Mouse (Mus musculus) gastrocnemius, postnatal 10 days (tissue): ENCODE results near the gene Trit1. TPM values are rescaled to one million over a fixed set of nuclear protein-coding genes. Genes with fewer than 3 reads are reported as not detected.
"Not testable (repeated sequence)": the region's sequence is repeated elsewhere in the genome, so short reads cannot be mapped to it uniquely, and the experiment has no call there.

Source experiments
- DNase-seq: peaks from one replicate; pipeline ENCODE4 v3.0.0; 2021; ENCODE audit warnings: mixed read lengths
- total RNA-seq, 2 experiments: library from RNA; stranded (reverse); gene quantifications; 2 replicates each; pipeline ENCODE4 v1.2.3; 2021

The Trit1 gene
- total RNA-seq, 2 experiments from 2014 or later = 9.1 to 11.0 TPM

GRCm38 (mm10) chr4:122996618-122997381 is 19.6 kb upstream of the Trit1 start:
- peak; percentile 41 for DNase-seq

DNA sequence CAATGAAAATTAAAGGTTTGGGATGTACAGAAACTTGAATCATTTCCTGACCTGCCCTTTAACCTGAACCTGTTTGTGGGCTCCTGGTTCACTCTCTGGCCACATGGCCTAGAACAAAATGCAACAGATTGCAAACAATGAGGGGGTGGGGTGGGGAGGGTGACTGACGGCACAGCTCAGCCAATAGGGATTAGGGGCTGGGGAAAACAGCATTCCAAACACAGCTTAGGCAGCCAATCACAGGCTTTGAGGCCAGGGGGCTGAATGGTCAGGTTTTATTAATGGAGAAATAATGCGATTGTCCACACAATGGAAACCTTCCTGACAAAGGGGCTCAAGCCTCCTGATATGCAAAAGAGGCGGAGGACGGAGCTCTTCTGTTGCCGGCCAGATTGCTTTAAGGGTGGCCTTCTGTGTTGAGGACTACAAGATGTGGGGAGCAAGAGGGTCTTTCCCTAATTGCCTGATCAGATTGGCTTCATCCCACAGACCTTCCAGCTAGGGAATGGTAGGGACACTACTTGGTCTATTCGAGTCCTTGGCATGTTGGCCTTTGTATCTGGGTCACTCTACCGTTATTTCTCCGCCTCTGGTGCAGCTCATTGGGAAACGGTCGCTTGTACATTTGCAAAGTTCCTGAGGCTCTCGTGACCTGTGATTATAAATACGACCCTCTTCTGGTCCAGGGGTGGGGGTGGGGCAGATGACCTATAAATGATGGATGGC is 17.7 kb upstream of the Trit1 start:
- DNase-seq = no peak

- DNase-seq = no peak
Measured at GRCm38 (mm10) chr4:122999263-122999691, 17.1 kb upstream of the Trit1 start.

GRCm38 (mm10) chr4:123000130-123000529 is 16.3 kb upstream of the Trit1 start:
- no peak for DNase-seq

DNA sequence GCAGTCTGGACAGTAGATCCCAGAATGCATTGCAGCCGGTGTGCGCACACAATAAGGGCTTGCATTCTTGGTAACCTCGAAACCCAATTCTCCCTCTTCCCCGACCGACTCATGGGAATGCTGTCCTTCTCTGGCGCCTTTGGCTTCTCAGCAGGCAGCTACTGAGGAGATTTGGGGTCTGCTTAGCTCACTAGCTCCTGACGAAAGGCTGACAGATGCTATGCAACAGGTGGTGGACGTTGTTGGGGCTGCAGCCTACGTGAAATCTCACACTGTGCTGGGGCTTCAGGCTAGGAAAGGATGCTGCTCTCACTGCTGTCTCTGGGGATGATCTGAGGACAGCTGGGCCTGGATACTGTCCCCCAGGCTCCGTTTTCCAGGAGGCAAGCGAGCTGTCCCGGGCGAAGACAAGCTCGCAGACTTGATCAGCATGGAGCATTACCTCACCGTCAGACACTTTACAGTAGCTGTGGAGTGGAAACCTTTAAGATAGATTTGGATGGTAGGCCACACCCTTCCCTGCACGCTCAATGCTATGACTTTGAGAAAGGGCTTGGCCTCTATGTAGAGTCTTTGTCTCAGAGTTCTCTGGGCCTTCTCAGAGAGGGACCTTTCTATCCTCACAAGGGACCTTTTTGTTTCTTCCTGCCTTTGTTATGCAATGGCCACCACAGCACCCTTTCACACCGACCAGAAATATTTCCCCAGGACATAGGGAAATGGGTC is 15.6 kb upstream of the Trit1 start:
- no peak for DNase-seq

- DNase-seq = no peak
Measured at GRCm38 (mm10) chr4:123005054-123005966, 11.1 kb upstream of the Trit1 start.

GRCm38 (mm10) chr4:123012501-123012900 is 3.9 kb upstream of the Trit1 start:
- DNase-seq = not testable (repeated sequence)

- DNase-seq = no peak
Measured at GRCm38 (mm10) chr4:123013346-123013945, 3.0 kb upstream of the Trit1 start.

- no peak for DNase-seq
Measured at GRCm38 (mm10) chr4:123013949-123014406, 2.4 kb upstream of the Trit1 start.

GRCm38 (mm10) chr4:123014501-123015282 is 1.7 kb upstream of the Trit1 start:
- no peak for DNase-seq

DNA sequence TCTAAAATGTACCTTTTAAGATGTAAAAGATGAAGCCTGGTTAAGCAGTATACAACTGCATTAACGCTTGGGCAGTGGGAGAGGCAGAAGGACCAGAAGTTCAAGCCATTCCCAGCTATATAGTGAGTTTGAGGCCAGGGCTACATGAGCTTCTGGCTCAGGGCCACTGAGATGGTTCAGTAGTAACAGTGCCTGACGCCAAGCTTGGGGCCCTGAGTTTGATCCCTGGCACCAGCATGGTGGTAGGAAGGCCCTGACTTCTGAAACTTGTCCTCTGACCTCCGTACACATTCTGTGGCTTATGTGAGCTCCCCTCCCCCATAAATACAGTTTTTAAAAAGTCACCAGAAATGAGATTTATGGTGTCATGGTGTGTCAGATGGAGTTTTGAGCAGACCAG is 5.2 kb downstream of the Trit1 start:
- DNase-seq = no peak

GRCm38 (mm10) chr4:123022896-123023295 is 6.5 kb downstream of the Trit1 start:
- DNase-seq = no peak

GRCm38 (mm10) chr4:123025418-123025817 is 9.0 kb downstream of the Trit1 start:
- DNase-seq = no peak

DNA sequence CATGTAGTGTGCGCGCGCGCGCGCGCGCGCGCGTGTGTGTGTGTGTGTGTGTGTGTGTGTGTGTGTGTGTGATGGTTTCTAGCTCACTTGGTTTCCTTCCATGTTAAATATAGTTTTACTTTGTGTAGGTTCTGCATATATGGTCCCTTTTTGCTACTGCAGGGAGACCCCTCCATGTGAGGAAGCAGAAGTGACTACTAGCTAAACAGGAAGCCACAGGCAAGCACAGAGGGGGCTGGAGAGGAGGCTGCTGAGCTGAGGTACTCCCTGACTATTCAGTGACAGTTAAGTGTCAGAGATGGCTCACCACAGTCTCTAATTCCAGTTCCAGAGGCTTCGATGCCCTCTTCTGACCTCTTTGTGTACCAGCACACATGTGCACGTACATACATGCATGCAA is 9.8 kb downstream of the Trit1 start:
- no peak for DNase-seq

GRCm38 (mm10) chr4:123026597-123026996 is 10.2 kb downstream of the Trit1 start:
- DNase-seq = no peak

- no peak for DNase-seq
Measured at GRCm38 (mm10) chr4:123034841-123035240, 18.4 kb downstream of the Trit1 start.

DNA sequence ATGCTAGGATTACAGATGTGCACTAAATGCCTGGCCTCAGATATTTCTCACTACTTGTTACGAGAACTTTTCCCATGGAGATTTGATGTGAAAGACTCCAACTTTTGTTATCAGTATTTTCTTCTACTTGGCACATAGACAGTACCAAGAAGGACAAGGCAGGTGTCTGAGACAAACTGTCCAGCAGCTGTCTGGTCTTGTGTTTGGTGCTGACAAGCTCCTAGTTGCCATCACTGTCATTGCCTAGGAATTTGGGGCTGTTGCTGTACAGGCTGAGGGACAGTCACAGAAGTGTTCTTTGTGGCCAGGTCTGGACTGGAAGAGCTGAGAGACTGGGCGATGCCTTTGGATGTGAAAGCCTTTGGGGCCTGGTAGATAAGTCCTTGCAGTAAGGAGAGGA is 19.2 kb downstream of the Trit1 start:
- DNase-seq = no peak

DNA sequence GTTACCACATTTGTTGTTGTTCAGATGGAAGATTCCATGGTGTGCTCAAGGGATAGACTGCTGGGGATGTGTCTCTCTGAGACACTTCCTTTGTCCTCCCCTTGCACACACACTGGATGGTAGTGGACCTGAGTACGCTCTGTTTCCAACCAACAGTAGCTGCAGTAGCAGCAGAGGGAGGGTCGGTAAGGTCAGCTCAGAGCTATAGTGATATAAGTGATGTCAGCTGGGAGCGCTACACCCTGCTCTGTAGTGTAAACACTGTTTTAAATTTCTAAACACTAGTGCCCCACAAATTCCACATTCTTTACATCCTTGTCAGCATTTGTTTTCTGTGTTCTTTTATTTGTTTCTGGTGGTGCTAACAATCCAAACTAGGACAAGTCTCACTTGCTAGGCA is 20.3 kb downstream of the Trit1 start:
- DNase-seq = no peak

GRCm38 (mm10) chr4:123041131-123041530 is 24.7 kb downstream of the Trit1 start:
- no peak for DNase-seq

DNA sequence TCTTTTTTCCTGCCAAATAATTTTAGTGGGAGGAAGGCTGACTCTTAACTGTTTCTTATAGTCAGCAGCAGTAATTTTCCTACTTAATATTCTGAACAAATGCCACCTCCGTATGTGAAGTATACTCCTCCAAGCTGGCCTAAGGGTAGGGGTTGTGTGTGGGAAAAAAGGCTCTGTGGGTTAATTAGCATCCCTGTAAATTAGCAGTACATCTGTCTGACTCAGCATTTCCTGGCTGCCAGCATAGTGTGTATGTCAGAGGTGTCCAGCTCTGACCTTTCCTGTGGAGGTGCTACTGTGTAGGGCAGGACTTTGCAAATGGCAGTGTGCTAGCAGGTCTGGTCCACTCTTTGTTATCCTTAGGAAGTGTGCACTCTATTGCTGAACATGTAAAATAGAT is 27.5 kb downstream of the Trit1 start:
- DNase-seq = no peak

- no peak for DNase-seq
Measured at GRCm38 (mm10) chr4:123044842-123045241, 28.4 kb downstream of the Trit1 start.
